Mouse (Mus musculus) liver, adult 2 months (tissue): Measurements from ENCODE around the gene Sumo2.
"Not testable (repeated sequence)": the region's sequence is repeated elsewhere in the genome, so short reads cannot be mapped to it uniquely, and the experiment has no call there.

ENCODE experiments used
- CTCF ChIP-seq: fragments of 200-500 bp; IDR thresholded peaks from 2 replicates; pipeline ENCODE4 v1.5.1; 2011; ENCODE audit warnings: low read depth, low read length, control low read depth
- POLR2A ChIP-seq: fragments of 200-500 bp; IDR thresholded peaks from 2 replicates; pipeline ENCODE4 v1.6.1; 2011; ENCODE audit warnings: low read length, control low read depth; ENCODE audit not compliant: insufficient read depth; ENCODE audit errors: extremely low read depth

GRCm38 (mm10) chr11:115476630-115477029 is 59.4 kb downstream of the Sumo2 start:
- not testable (repeated sequence) for TF ChIP-seq POLR2A, CTCF
